Mouse (Mus musculus) layer of hippocampus, postnatal 14 days (tissue): ENCODE measurements around the gene Sft2d1. TPM values are rescaled to one million over a fixed set of nuclear protein-coding genes. Genes with fewer than 3 reads are reported as not detected.
"Not testable (repeated sequence)": the region's sequence is repeated elsewhere in the genome, so short reads cannot be mapped to it uniquely, and the experiment has no call there.

Experiments used
- DNase-seq, 2 experiments: peaks; one replicate each; pipeline ENCODE4 v3.0.0; 2021 to 2022; ENCODE audit warnings: low spot score in 2 of 2, mixed read lengths in 1 of 2
- total RNA-seq, 2 experiments: library from RNA; stranded (reverse); gene quantifications; 2 replicates each; pipeline ENCODE4 v1.2.3; 2021

Gene Sft2d1
- total RNA-seq, 2 experiments from 2014 or later, result 55.7 to 58.9 TPM

DNA sequence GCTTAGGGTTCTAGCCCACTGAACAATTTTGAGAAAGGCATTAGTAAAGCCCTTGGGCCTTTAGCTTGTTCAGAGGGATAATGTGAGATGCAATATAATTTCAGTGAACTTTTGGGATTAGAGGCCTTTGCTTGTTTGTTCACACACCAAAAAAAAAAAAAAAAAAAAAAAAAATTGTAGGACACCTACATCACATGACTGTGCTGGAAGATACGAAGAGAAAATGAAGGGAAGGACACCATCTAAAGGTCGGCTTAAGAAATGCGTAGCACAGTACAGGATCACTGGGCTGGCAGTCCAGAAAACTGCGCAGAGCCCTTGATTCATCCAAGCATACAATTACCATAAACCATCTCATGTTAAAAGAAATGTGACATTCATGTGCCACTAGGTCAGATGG is 9.4 kb upstream of the Sft2d1 start:
- DNase-seq, result no peak

DNA sequence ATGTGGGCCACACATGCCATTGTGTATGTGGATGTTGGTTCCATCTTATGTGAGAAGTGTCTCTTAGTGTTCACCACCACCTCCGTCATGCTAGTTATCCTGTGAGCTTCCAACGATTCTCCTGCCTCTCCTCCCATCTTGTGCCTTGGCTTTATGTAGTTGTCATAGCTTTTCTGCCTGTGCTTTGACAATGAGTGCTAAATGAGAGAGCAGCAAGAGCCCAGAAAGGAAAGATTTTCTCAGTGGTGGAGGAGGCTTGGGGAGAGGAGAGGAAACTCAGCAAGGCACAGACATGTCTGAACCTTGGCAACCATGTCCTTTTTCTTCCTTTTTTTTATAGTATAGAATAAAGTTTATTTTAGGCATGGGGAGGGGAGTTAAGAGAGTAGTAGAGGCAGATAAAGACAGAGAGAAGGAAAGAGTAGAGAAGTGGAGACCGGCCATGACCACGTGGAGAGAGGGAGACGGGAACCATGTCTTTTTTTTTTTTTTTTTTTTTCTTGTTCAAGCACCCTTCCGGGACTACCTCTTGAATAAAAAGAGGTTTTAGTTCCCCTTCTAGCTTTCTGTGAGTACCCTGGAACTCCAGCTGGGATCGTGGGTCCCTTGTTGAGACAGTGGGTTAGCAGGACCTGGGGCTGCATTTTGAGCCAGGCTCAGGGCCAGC is 8.0 kb upstream of the Sft2d1 start:
- DNase-seq, result no peak

DNA sequence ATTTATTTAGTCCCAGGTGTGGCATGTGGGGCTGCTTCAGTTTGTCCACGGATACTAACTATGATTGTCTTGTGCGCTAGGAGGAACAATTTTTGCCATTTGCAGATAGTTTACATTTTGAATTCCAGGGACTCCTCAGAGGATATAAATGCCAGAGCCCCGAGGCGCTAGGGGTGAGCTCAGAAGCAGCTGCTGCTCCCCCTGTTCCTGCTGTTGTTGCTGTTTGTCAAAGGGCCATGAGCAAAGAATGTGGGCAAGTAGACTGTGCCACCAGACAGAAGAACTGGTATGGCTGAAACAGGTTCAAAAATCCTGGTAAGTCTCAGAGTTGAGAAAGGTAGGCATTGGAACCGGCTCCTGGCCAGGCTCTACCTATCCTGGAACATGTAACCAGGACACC is 7.2 kb upstream of the Sft2d1 start:
- no peak for DNase-seq

DNA sequence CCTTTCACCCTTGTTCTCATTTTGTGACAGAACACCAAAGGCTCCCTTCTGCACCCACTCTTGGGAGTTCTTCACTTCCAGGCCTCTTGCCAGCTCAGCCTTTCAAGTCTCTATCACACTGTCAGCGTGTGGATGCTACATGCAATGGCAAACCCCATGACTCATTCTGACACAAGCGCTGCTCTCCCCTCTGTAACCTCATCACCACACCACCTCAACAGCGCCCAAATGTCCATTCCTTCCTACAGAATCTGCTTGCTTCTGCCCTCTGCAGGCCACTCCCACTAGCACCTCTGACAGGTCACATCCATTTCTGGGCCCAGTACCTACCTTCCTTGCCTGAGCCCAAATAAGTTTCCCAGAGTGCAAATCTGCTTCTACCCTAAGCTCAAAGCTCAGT is 5.1 kb upstream of the Sft2d1 start:
- no peak for DNase-seq

DNA sequence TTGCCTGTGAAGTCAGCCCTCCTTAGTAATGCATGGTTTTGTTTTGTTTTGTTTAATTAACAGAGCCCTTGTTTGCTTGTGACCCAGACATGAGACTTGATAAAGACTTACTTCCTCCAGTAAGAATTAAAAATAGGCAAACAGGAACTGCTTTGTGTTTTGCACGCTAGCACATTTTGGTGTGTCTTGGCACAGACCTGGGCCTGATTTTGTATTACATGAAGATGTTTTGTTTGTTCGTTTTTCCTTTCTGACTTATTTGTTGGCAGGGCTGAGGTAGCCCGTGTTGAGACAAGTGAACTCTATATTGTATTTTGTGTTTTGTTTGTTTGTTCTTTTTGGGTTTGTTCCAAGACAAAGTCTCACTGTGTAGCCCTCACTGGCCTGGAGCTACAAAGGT is 849 bp downstream of the Sft2d1 start:
- no peak for DNase-seq

DNA sequence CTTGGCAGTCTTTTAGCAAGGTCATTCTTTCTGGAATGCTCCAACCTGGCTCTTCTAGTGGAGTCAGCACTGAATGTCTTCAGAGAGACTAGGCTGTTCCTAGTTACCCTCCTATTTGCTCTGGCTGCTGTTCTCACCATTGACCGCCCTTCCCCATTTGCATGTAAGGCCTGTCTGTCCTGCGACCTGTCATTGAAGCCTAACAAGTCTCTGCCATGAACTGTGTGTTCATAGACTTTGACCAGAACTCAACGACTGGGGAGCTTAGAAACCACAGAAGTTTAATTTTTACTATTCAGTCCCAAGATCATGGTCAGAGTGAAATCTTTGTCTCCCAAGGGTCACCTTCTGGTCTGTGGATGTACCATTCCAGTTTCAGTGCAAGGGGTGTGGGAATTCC is 3.1 kb downstream of the Sft2d1 start:
- DNase-seq, result no peak

DNA sequence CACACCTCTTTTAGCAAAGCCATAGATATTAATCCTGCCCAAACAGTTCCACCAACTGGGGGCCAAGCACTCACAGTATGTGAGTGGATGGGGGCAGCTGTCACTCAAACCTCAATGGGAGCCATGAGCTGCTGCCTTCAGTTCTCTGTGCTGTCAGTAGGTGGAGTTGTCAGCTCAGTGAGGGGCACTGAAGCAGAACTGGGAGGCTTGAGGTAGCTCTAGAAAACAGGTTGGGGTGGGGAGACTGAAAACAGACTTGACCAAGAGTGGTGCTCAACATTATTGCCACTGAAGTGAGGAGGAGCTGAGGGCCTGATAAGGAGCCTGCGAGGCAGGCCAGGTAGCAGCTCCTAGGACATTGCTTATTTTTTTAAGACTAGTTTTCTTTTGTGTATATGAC is 5.3 kb downstream of the Sft2d1 start:
- peak in 1 of 2 experiments; percentile 31 for DNase-seq

DNA sequence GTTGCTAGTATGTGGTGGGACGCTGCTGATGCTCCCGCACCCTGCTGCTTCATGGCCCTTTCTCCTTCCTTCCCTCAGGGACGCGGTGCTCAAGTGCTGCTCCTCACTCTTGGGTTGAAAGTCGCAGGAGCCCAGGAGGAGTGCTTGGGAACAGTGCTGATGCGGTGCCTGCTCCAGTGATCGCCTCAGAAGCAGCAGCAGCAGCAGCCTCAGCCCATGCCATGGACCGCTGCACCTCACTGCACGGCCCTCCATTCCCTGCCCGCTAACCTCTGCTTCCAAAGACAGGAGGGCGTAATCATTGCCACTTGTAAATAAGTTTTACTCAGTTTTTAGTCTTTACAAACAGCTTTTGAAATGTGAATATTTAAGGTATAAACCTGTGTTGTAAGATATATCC is 16.0 kb downstream of the Sft2d1 start:
- DNase-seq, result not testable (repeated sequence)

DNA sequence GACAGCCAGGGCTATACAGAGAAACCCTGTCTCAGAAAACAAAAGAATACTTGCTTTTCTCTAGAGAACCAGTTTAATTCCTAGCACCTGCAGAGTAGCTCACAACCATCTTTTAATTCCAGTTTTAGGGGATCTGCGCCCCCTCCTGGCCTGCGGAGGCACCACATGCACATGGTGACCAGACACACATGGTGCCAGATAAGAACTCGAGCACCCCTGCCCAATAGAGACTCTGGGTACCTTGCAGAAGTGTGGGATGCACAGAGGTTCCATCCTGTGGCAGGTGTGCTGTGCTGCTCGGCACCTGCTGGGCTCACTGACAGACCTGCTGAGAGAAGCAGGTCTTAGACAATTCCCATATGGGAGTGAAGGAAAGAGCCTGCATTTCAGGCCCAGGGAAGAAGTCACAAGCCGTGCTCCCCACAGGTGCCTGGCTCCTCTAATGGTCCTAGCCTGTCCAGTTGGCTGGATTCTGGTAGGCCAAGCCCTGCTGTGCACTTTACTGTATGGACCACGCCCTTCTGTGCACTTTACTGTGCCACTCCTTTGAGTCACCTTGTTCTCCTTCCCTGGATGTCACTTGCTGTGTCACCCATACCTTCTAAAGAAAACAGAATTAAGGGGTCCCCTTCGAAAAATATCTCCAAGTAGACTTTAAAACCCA is 17.7 kb downstream of the Sft2d1 start:
- no peak for DNase-seq

DNA sequence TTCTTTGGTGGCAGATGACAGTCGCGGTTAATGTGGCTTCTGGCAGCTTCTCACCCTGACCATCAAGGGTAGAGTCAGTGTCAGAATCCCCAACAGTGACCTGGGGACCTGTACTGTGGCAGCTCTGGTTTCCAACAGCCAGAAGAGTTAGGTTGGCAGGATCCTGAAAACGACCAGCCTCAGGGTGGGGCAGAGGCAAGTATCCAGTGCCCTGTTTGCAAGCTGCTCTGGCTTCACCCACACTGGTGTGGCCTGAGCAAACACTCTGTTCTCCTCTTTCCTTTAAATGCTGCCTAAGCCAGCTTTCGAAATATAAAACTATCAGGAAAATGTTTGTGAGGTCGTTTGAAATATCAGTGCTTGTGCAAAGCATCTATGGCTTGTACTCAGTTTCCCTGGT is 19.7 kb downstream of the Sft2d1 start:
- no peak for DNase-seq

DNA sequence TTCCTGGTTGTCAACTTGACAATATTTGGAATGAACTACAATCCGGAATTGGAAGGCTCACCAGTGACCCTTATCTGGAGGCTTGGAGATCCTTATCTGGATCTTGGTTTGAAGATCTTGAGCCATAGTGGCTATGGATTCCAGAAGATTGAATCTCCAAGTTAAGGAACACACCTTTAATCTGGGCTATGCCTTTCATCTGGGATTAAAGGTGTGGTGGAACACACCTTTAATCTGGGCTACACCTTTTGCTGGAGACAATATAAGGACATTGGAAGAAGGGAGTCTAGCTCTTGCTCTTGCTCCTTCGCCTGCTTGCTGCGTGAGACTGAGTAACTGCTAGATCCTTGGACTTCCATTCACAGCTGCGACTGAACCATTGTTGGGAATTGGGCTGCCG is 26.3 kb downstream of the Sft2d1 start, which contains the start of gene Prr18:
TSS of gene Prr18 (plus strand) at position 301 of the 400 bp plus-strand sequence.
- not testable (repeated sequence) for DNase-seq

GRCm38 (mm10) chr17:8339666-8340374 is 28.9 kb downstream of the Sft2d1 start:
- DNase-seq, result peak in 1 of 2 experiments; percentile 29

GRCm38 (mm10) chr17:8340407-8341359 is 29.8 kb downstream of the Sft2d1 start:
- DNase-seq, result peak; percentile 41 to 58

DNA sequence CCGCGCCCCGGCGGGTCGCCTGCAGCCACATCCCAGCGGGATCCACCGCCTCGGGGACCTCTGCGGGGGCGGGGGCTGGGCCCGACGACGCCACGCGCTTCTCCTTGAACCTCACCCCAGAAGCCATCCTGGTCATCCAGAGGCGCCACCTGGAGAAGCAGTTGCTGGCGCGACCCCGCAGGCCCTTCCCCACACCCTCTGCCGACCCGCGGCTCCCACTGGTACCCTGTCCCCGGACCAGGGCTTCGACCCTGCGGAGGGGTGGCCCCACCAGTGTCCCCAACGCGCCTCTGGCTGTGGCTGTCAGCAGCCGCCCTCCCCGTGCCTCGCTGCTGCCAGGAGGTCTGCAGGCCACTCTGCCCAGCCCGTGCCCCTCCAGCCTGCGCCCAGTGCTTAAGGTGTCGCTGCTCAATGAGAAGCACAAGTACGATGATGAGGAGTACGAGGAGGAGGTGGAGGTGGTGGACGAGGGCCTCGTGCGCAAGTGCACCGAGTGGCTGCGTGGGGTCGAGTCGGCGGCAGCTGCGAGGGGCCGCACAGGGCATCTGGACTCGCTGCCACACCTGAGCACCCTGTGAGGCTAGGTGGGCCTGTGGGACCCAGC is 30.6 kb downstream of the Sft2d1 start:
- no peak for DNase-seq

GRCm38 (mm10) chr17:8342706-8343105 is 31.8 kb downstream of the Sft2d1 start:
- DNase-seq, result no peak

- DNase-seq, result no peak
Observed at GRCm38 (mm10) chr17:8343416-8343815, 32.5 kb downstream of the Sft2d1 start.

DNA sequence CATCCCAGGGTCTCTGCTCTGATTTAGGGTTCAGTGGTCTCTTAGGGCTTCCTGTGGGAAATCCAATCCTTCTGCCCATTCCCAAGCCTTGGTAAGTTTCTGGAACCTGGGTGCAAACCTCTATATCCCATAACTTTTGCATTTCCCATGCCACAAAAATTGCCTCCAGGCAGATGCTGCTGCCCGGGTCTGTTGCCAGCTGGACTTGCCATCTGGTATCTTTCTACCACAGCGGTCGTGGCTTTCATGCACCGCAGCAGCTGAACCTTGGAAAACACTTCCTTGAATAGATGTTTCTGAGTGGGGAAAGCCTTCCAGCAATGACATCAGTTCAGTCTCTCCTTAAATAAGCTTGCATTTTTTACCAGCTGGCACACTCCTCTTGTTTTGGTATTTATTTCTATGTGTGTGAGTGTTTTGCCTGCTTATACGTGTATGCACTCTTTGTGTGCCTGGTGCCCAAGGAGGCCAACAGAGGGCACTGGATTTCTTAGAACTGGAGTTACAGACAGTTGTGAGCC is 36.9 kb downstream of the Sft2d1 start:
- DNase-seq, result no peak

GRCm38 (mm10) chr17:8348941-8349340 is 38.0 kb downstream of the Sft2d1 start:
- DNase-seq, result no peak

DNA sequence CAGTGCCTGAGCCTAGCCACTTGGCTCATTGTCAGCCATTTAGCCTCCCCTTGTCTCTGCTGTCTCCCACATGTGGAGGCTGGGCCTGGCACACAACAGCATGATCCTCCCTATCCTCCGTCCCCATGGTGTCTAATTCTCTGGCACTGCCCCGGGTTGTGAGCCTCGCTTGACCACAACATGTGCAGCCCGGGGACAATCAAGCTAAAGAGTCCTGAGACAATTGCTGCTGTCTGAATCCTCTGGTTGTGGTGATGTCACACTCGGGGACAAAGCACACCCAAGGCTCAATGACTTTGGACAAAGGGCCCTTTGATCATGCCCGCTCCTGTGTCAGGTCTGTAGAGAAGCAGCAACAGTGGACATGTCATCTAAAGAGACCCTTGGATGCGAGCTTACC is 40.2 kb downstream of the Sft2d1 start:
- no peak for DNase-seq

- DNase-seq, result no peak
Observed at GRCm38 (mm10) chr17:8355692-8356091, 44.8 kb downstream of the Sft2d1 start, which contains the start of gene T2. Gene T2 (plus strand): TSS chr17:8355992.
